Mouse (Mus musculus): ENCODE measurements around the gene Crygn.

Gene Crygn

DNA sequence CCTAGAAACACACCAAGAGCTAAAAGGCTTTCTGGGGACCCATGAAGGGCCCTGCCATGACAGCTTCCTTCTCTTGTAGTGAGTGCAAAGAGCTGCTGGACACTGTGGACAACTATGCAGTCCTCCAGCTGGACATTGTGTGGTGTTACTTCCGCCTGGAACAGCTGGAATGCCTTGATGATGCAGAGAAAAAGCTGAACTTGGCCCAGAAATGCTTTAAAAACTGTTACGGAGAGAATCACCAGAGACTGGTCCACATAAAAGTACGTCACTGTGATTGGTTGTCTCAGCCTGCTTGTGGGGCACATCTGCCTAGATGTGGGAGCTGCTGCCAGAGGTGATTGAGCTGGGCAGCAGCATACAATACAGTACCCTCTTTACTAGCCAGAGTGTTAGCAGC, 56.5 kb downstream of the Crygn start:
- DNase-seq: no peak
